Mouse (Mus musculus): ENCODE results near the gene Kif16b.
A peak's percentile ranks its signal among the peaks of the same experiment; 100 is the strongest.

The Kif16b gene

DNA sequence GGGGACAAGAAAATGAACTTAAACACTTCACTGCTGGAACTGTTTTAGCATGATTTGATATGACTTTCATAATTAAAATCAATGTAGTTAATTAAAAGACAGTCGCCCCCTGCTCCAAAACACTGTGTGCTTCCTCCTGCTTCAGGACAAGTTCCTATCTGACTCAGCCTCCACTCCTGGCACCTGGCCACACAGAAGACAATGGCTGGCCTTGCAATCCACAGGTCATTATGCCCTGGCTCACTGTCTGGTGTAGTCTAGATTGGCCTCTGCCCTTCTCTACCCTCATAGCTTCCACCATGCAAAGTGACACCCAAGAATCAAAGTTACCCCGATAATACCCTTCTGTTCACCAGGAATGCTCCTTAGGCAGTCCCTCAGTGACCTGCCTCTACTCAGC lies 26.8 kb downstream of the Kif16b start:
- DNase-seq = no peak

GRCm38 (mm10) chr2:142870055-142870454 lies 31.3 kb downstream of the Kif16b start:
- DNase-seq = peak; percentile 25

- no peak for DNase-seq
Observed at GRCm38 (mm10) chr2:142867481-142867880, 33.9 kb downstream of the Kif16b start.

DNA sequence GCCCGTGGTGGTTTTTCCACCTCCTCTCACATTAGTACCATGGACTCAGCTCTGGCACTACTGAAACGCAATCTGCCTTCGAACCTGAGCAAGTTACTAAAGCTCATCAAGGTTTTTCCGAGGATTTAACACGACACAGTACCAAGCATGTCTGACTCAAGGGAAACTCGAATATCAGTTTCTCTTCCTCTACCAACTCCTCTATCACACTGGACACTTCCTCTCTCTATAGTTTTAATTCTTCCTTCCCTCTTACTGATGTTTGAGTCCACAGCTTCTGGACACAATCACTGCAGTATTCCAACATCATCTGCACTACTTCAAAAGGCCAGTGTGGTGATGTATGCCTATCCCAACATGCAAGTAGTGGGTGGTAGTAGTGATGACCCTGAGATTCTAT lies 40.3 kb downstream of the Kif16b start:
- no peak for DNase-seq

DNA sequence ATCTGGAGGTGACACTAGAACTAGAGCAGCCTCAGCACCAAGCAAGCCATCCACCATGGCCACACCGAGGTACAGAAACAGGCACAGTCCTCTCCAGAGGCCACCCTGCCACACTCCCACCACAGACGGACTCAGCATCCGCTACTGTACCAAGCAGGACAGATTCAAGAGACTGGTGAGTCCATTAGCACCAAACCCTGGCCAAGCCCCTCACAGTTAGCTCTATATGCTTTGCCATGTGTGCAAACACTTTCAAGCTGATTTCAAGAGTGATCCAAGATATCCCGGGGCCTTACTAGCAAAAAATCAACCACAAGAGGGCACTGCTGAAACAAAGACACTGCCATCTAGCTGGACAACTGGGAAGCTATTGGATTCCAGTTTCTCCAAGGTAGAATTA lies 41.9 kb downstream of the Kif16b start:
- peak; percentile 74 for DNase-seq

- no peak for DNase-seq
Observed at GRCm38 (mm10) chr2:142838775-142839174, 62.6 kb downstream of the Kif16b start.

DNA sequence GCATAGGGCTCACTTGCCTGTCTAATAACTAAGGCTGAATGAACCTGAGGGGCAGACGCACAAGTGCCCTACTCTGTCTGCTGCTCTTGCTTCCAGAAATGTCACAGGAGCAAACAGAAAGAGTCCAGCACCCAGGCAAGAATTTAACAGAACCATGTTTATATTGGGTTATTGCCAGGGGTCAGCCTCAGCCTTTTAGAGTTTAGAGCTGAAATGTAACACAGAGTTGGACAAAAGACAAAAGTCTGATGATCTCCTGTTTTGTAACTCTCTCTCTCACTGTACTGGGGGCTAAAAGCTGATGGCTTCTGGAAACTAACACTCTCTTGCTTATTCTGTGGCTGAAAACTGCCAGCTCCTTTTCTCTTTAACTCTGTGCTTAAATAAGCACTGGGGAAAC lies 63.2 kb downstream of the Kif16b start:
- DNase-seq = no peak

DNA sequence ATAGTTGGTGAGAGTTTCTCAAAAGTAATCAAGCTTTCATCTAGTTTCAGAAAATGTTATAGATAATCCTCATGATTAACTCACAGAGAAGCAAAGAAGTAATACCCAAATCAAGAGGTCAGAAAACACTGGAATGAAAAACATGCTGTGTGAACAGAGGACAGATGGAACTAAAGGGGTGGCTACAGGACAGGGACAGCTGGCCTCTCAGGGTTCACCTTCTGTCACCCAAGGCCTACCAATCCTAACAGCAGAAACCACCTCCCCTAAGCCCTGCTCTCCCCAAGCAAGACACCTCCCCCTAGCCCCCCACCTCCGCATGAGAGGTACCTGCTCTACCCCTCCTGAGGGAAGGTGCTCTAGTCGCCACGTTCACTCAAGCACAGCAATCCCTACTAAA lies 66.6 kb downstream of the Kif16b start:
- DNase-seq = no peak

GRCm38 (mm10) chr2:142832617-142833422 lies 68.5 kb downstream of the Kif16b start:
- no peak for DNase-seq

GRCm38 (mm10) chr2:142813033-142813432 lies 88.3 kb downstream of the Kif16b start:
- peak; percentile 56 for DNase-seq

DNA sequence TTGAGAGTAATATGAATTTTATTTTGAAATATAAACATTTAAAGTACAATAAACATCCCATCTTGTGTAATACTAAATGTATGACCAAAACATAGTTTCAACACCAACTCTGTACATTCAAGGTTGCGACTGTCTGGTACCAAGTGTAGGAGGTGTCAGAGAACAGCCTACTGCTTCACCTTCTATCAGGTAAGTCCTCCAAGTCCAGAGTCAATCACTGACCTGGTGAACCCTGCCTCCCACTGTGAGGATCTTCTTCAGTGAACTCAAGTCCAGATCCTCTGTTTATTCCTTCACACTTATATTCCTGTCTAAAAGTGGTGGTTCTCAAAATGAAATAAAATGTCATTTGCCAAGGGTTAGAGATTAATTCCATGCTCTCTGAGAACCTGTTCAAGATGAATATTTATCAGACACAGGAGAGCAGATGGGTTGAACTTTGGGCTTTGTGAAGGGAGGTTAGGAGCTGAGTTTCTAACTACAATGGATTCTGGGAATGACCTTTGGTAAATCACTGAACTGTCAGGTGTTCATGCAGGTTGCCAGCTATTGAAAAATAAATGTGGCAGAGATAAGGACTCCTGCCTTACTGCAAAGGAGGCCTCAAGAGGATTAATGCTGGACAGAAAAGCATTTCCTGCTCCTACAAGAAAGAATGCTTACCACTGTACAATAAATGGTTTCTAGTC lies 97.4 kb downstream of the Kif16b start:
- DNase-seq = no peak

DNA sequence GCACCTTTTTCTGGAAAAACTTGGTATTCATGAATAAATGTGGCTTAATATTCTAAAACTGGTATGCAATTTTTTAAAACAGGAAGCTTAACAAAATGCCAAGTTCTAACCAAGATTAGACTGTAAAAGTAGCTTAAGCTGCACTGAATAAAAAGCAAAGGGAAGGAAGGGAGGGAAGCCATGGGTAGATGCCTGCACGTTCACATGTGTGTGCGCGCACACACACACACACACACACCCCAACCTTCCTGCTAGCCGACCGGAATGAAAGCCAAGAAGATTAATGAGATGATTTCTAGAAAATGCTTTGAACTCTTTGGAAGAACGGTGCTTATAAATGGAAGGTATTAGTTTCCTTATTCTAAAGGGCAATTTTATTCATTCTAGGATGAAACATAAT lies 104.0 kb downstream of the Kif16b start:
- DNase-seq = no peak

DNA sequence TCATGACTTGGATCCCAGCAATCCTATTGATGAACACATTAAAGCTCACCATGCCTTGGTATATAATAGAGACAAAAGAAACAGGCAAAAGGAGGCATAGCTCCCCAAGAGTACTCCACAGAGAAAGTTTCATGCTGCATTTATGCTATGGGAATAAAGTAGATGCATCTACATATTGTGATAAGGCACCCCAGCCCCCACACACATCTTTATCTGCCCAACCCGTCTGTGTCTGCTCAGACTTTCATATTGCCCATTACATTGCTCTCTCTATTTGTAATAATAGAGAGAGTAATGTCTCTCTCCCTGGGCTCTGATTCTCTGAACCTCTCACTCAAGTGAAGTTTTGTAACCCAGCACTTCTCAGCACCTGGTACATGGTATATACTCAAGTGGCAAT lies 126.0 kb downstream of the Kif16b start:
- no peak for DNase-seq

GRCm38 (mm10) chr2:142774752-142775151 lies 126.6 kb downstream of the Kif16b start:
- DNase-seq = no peak

- peak; percentile 37 for DNase-seq
Observed at GRCm38 (mm10) chr2:142769647-142770121, 131.6 kb downstream of the Kif16b start.

DNA sequence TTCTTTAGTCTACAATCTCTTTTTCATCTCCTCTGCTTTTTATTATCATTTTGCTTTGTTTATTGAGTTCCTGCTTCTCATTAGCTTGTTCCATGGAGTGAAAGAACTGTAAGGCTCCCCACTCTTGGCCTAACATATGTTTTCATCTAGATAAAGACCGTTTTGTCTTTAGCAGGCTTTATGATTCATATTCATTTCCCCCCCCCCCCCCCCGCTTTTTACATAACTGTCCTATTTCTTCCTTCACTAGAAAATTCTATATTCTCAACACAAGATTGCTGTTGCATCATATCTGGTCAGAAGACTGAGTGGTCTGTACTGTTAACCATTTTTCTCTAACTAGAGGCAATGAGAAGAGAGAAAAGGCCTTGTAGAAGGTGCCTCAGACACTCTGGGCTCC lies 137.1 kb downstream of the Kif16b start:
- DNase-seq = no peak

DNA sequence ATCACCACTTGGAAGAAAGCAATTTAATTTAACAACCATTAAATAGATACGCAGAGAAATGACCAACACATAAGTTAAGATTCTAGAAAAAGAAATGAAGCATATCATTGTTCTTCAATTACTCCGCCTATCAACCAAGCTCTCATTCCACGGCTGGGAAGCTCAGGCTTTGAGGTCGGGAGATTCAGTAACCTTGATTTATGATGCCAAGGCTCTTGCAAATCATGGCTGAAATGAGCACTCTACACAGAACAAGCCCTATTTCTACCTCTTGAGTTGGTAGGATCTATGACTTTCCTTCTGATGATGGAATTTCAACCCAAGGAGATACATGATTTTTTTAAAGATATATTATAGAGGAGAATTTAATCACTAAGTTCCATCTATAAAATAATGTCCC lies 140.5 kb downstream of the Kif16b start:
- DNase-seq = no peak

DNA sequence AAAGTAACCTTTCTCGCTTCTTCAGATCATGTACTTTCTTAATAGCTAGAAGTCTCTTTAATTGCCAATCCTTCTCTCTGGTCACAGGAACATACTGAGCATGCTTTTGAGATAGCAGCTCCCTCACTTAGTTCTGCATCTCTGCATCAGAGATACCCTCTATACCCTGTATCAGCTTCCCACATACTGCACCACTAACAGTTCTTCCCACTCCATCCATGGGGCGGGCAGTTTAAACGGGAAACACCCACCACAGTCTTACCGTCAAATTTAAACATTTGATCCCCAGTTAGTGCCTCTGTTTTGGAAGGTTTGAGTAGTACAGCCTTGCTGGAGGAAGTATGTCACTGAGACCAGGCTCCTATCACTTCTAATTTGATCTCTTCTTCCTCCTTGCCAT lies 142.1 kb downstream of the Kif16b start:
- DNase-seq = no peak

DNA sequence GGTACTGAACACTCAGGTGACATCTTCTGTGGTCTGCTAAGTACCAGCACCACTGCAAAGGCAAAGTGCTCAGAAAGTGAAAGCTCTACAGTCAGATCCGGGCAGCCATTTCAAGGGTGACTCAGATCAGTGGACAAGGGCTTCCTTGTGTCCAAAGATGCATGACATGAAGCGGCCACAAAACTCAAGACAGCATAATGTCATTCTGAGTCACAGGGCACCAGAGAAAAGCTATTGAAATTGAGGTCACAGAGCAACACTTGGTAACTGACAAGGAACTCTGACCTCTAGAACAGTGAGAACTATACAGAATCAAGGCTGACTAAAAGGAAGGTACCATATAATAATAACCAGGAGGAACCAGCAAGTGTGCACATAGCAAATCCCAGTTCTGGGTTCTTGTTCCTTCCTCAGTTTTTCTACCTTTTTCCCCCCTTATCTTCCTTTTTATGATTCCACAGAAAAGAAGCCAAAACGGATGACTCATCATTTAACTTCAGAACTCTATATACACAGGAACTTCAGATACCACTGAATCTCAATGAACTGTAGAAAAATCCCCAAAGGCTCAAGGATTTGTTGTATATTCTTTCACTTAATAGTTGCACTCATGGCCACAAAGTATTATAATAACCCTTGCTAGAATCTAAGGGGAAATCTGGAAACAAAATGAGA lies 143.1 kb downstream of the Kif16b start:
- no peak for DNase-seq

DNA sequence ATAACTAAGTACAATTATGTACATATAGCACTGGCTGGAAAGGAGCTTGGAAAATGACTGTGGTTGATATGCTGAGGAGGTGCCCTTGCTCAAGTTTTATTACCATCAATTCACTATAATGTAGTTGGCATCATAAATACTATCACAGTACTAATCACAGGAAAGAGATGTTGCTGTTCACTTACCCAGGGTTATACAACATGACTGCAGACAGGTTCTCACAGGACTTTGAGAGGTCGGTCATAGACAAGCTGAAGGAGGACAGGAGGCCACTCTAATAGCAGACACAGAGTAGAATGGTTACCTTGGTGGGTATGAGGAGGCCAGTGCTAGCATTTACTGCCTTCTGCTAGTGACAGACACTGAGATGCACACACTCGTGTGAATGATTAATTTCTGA lies 162.0 kb downstream of the Kif16b start:
- DNase-seq = no peak

- no peak for DNase-seq
Observed at GRCm38 (mm10) chr2:142738488-142738887, 162.8 kb downstream of the Kif16b start.

DNA sequence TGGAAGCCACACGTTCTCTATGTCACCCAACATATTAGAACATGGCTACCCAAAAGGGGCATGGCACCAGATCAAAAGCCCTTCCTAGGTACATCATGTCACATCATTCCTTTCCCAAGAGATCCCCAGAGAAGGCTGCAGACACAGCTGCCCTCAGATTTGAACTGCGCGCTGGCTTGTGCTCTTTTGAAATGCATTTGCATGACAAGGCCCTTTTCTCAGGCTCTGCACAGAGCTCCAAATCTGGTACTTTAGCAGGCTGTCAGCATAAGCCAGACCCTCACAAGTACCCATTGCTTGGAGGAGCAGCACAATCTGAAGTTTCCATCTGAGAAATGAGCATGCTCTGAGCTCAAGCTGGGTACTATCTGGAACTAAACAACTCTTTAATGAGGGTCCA lies 165.6 kb downstream of the Kif16b start:
- DNase-seq = no peak

DNA sequence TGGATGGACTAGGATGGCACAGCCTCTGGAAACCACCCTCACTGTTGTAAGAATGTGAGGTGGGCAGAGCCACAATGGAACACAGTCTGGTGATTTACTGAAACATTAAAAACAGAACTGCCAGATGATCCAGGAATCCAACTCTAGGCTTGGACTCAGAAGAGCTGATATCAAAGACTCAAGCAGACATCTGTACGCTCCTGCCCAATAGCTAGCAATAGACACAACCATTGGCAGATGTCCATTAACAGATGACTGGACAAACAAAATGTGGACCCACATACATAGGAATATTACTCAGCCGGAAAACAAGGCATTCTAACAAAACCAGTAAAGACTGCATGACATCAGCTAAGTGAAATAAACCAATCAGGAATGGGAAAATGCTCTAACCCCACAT lies 167.3 kb downstream of the Kif16b start:
- no peak for DNase-seq

DNA sequence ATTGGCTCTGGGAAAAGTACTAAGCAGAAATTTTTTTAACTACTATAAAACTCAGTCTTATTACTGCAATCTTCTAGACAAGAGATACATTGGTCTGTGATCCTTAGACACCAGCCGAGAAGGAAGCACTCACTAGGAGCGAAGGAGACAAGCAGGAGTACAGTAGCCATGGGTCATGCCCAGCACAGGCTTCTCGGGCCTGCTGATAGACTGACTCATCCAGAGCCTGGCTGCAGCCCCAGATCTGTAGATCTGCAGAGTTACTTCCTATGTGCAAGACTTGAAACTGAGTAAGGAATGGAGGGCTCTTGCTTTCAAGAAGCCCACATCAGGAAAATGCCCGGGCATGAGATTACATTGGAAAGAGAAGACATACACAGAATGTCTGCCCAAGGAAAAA lies 169.0 kb downstream of the Kif16b start:
- peak; percentile 24 for DNase-seq

Measured in right cerebral cortex, adult 18-20 months (tissue).